Mouse (Mus musculus) small intestine, adult 2 months (tissue): ENCODE data around the gene Cklf.

Source experiments
- CTCF ChIP-seq: fragments of 200-500 bp; IDR thresholded peaks from 2 replicates; pipeline ENCODE4 v1.5.1; 2012; ENCODE audit warnings: low read depth, mild to moderate bottlenecking, control low read depth, inconsistent platforms, low read length, moderate library complexity, mixed read lengths; ENCODE audit not compliant: insufficient replicate concordance, insufficient read length; ENCODE audit errors: extremely low read depth
- POLR2A ChIP-seq: fragments of 200-500 bp; IDR thresholded peaks from 2 replicates; pipeline ENCODE4 v1.6.1; 2012; ENCODE audit warnings: low read depth, mild to moderate bottlenecking, control low read depth, inconsistent platforms, low read length, moderate library complexity

DNA sequence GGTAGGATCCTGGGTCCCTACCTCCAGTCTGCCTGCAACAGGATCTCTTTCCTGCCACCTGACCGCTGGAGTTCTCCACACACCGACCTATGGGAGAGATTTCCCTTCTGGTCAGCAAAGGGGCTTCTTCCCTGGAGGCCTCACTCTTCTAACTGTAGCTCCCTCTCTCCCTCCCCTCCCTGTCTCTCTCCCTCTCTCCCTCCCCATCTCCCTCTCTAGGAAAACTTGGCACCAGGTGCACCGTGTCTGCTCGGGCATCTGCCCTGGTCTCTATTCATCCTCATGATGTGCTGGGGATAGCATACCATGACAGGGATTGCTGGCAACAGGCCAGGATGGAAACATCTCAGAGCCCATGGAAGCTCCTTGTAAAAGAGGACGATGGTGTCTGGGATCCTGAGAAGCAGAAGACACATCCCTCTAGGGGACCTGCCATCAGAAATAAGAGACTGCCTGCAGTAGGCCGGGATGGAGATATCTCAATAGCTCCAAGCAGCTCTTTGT lies 18.3 kb downstream of the Cklf start:
- TF ChIP-seq CTCF (no peak), POLR2A (no peak)
